Mouse (Mus musculus) heart, adult 2 months (tissue): Measurements from ENCODE around the gene Spsb1. TPM values are rescaled to one million over a fixed set of nuclear protein-coding genes. Genes with fewer than 3 reads are reported as not detected.

Source experiments
- DNase-seq, 2 experiments: peaks; one replicate each; pipeline ENCODE4 v3.0.0; 2021
- H3K27ac ChIP-seq: fragments of 200-600 bp; 2 replicates; pipeline ENCODE4 v1.8.1; 2022
- H3K27me3 ChIP-seq: fragments of 200-500 bp; 2 replicates; pipeline ENCODE4 v1.6.1; 2012; ENCODE audit warnings: mild to moderate bottlenecking, low read length, inconsistent platforms, mixed read lengths; ENCODE audit not compliant: control insufficient read depth, insufficient read depth
- H3K36me3 ChIP-seq: fragments of 200-500 bp; 2 replicates; pipeline ENCODE4 v1.6.1; 2012; ENCODE audit warnings: low read length, inconsistent platforms; ENCODE audit not compliant: control insufficient read depth, insufficient read depth
- H3K4me1 ChIP-seq: fragments of 200-500 bp; 2 replicates; pipeline ENCODE4 v1.6.1; 2011; ENCODE audit warnings: low read length; ENCODE audit not compliant: control insufficient read depth, insufficient read depth
- H3K4me3 ChIP-seq: fragments of 200-600 bp; 2 replicates; pipeline ENCODE4 v1.8.1; 2022
- H3K79me2 ChIP-seq: fragments of 200-500 bp; replicated peaks from 2 replicates; pipeline ENCODE4 v1.6.1; 2012; ENCODE audit warnings: mild to moderate bottlenecking, inconsistent platforms, low read length, moderate library complexity, mixed read lengths; ENCODE audit not compliant: control insufficient read depth, insufficient read depth
- H3K9ac ChIP-seq: fragments of 200-500 bp; 2 replicates; pipeline ENCODE4 v1.6.1; 2012; ENCODE audit warnings: low read depth, mild to moderate bottlenecking, control low read depth, inconsistent platforms, low read length, mixed read lengths
- CTCF ChIP-seq: fragments of 200-600 bp; IDR thresholded peaks from 2 replicates; pipeline ENCODE4 v1.8.1; 2022; ENCODE audit warnings: antibody characterized with exemption, mild to moderate bottlenecking, moderate library complexity
- EP300 ChIP-seq: fragments of 200-500 bp; IDR thresholded peaks from 2 replicates; pipeline ENCODE4 v1.6.1; 2011; ENCODE audit warnings: low read depth, low read length, control low read depth; ENCODE audit not compliant: insufficient read depth
- POLR2A ChIP-seq: fragments of 200-500 bp; IDR thresholded peaks from 2 replicates; pipeline ENCODE4 v1.6.1; 2011; ENCODE audit warnings: mild to moderate bottlenecking, low read depth, low read length, control low read depth; ENCODE audit not compliant: insufficient read depth
- WGBS: fragments of 180-500 bp; shearing (Covaris S2); methylation state at CpG from one replicate; pipeline ENCODE4 v1.1.7; 2018; 5-methylcytosine and 5-hydroxymethylcytosine counted together
- intact Hi-C: fragments of 180-260 bp; cut with DNase I; formaldehyde crosslinking; loops from one replicate; pipeline ENCODE4 v1.15.1; 2025
- polyA plus RNA-seq: library from polyadenylated mRNA; depleted of rRNA; stranded (reverse); fragments of >200 nt; gene quantifications from 2 replicates; pipeline ENCODE4 v1.2.3, GENCODE M21; 2012
- total RNA-seq, 2 experiments: library from RNA; stranded (reverse); gene quantifications; 2 replicates each; pipeline ENCODE4 v1.2.3; 2021

Gene Spsb1
- total and polyA plus RNA-seq, 3 experiments: 28.3 to 35.3 (median 32.2) TPM

- Histone ChIP-seq H3K27me3 (no peaks in the 10 kb centered on the region), H3K27ac (peak overlapping the region; percentile 54), H3K36me3 (no peaks in the 10 kb centered on the region), H3K9ac (no peak overlapping the region), H3K79me2 (peaks cover 4% of the 10 kb centered on the region), H3K4me1 (peaks cover 34% of the 10 kb centered on the region), H3K4me3 (no peak overlapping the region)
- DNase-seq: peak in 1 of 2 experiments; percentile 73
- intact Hi-C loops: no loop called here
- 49% methylated on average over 5 of the region's 5 CpGs for whole genome bisulfite sequencing
- TF ChIP-seq POLR2A: no peak
- peak; percentile 79 for TF ChIP-seq EP300
Measured at GRCm38 (mm10) chr4:149948119-149948518, 6.7 kb downstream of the Spsb1 start.

- WGBS: 85% methylated on average over 5 of the region's 5 CpGs
- intact Hi-C loops: no loop called here
- Histone ChIP-seq H3K4me1 (peaks cover 37% of the 10 kb centered on the region), H3K36me3 (no peaks in the 10 kb centered on the region), H3K4me3 (no peak overlapping the region), H3K27ac (peak overlapping the region; percentile 22), H3K79me2 (peaks cover 4% of the 10 kb centered on the region), H3K9ac (no peak overlapping the region), H3K27me3 (no peaks in the 10 kb centered on the region)
- TF ChIP-seq CTCF: no peak
- no peak for TF ChIP-seq EP300
- no peak for TF ChIP-seq POLR2A
- DNase-seq: no peak
Measured at GRCm38 (mm10) chr4:149947396-149947795, 7.4 kb downstream of the Spsb1 start.

GRCm38 (mm10) chr4:149945194-149945593 lies 9.6 kb downstream of the Spsb1 start:
- TF ChIP-seq EP300: no peak
- Histone ChIP-seq H3K79me2 (no peaks in the 10 kb centered on the region; the same call in 1 of the 2 replicates), H3K4me3 (no peak overlapping the region), H3K4me1 (peaks cover 38% of the 10 kb centered on the region), H3K27me3 (no peaks in the 10 kb centered on the region), H3K36me3 (no peaks in the 10 kb centered on the region), H3K27ac (no peak overlapping the region), H3K9ac (no peak overlapping the region)
- intact Hi-C loops: no loop called here
- WGBS: 90% methylated on average over 9 of the region's 9 CpGs
- DNase-seq: no peak

- no peaks in the 10 kb centered on the region for H3K36me3 ChIP-seq
- H3K4me3 ChIP-seq: no peak overlapping the region
- intact Hi-C loops: no loop called here
- DNase-seq: no peak
- WGBS: 65% methylated on average over 12 of the region's 12 CpGs
- H3K4me1 ChIP-seq: peaks cover 36% of the 10 kb centered on the region
- H3K27me3 ChIP-seq: no peaks in the 10 kb centered on the region
- no peaks in the 10 kb centered on the region; the same call in 1 of the 2 replicates for H3K79me2 ChIP-seq
- TF ChIP-seq CTCF: no peak
- TF ChIP-seq POLR2A: no peak
- TF ChIP-seq EP300: no peak
- H3K9ac ChIP-seq: no peak overlapping the region
- H3K27ac ChIP-seq: no peak overlapping the region
Measured at GRCm38 (mm10) chr4:149944214-149944613, 10.6 kb downstream of the Spsb1 start.

GRCm38 (mm10) chr4:149942831-149943741 lies 11.8 kb downstream of the Spsb1 start:
- Histone ChIP-seq H3K4me3 (no peak overlapping the region), H3K79me2 (peaks cover 2% of the 10 kb centered on the region; the same call in 1 of the 2 replicates), H3K9ac (no peak overlapping the region), H3K4me1 (peaks cover 31% of the 10 kb centered on the region), H3K36me3 (no peaks in the 10 kb centered on the region), H3K27me3 (no peaks in the 10 kb centered on the region), H3K27ac (peak overlapping the region; percentile 23)
- no peak for DNase-seq
- intact Hi-C loops: no loop called here
- TF ChIP-seq CTCF (no peak), POLR2A (no peak), EP300 (no peak)
- 37% methylated on average over 10 of the region's 10 CpGs for WGBS
